Mouse (Mus musculus): ENCODE results near the gene Zfp62. TPM values are rescaled to one million over a fixed set of nuclear protein-coding genes. Genes with fewer than 3 reads are reported as not detected.
"Not testable (repeated sequence)": the region's sequence is repeated elsewhere in the genome, so short reads cannot be mapped to it uniquely, and the experiment has no call there.

Gene Zfp62
- polyA plus RNA-seq, 1 experiment from 2014 or later = 41.7 TPM

GRCm38 (mm10) chr11:49187701-49188100, 15.4 kb upstream of the Zfp62 start:
- peaks cover 18% of the 10 kb centered on the region for H3K27me3 ChIP-seq
- 0 out of 2 replicates have a peak overlapping the region, but pooled peaks have one; percentile 16 for H3K9ac ChIP-seq
- no peak overlapping the region for H3K4me3 ChIP-seq
- no peak for ATAC-seq (ENCODE audit: insufficient number of reproducible peaks, insufficient read depth, low FRiP score, low TSS enrichment, low read depth)
- H3K9me3 ChIP-seq = no peaks in the 10 kb centered on the region
- no peak overlapping the region for H3K27ac ChIP-seq
- H3K4me1 ChIP-seq = no peaks in the 10 kb centered on the region
- 80% methylated on average over 10 of the region's 10 CpGs for WGBS
- H3K36me3 ChIP-seq = no peaks in the 10 kb centered on the region
- no peak overlapping the region for H3K4me2 ChIP-seq

GRCm38 (mm10) chr11:49189737-49190136, 13.4 kb upstream of the Zfp62 start:
- Histone ChIP-seq H3K4me3 (no peak overlapping the region), H3K36me3 (no peaks in the 10 kb centered on the region), H3K4me1 (no peaks in the 10 kb centered on the region), H3K27ac (no peak overlapping the region), H3K27me3 (peaks cover 13% of the 10 kb centered on the region; the same call in 1 of the 2 replicates), H3K4me2 (no peak overlapping the region), H3K9me3 (no peaks in the 10 kb centered on the region), H3K9ac (no peak overlapping the region)
- ATAC-seq (ENCODE audit: insufficient number of reproducible peaks, insufficient read depth, low FRiP score, low TSS enrichment, low read depth) = no peak
- 5% methylated on average over 7 of the region's 7 CpGs for WGBS

- Histone ChIP-seq H3K27ac (no peak overlapping the region), H3K4me3 (no peak overlapping the region), H3K4me2 (no peak overlapping the region), H3K9me3 (no peaks in the 10 kb centered on the region), H3K9ac (no peak overlapping the region), H3K27me3 (peaks cover 12% of the 10 kb centered on the region; the same call in 1 of the 2 replicates), H3K4me1 (no peaks in the 10 kb centered on the region), H3K36me3 (no peaks in the 10 kb centered on the region)
- ATAC-seq (ENCODE audit: insufficient number of reproducible peaks, insufficient read depth, low FRiP score, low TSS enrichment, low read depth) = no peak
- 59% methylated on average over 2 of the region's 2 CpGs for WGBS
Measured at GRCm38 (mm10) chr11:49191083-49191482, 12.0 kb upstream of the Zfp62 start.

GRCm38 (mm10) chr11:49194771-49195170, 8.3 kb upstream of the Zfp62 start:
- not testable (repeated sequence) for ATAC-seq (ENCODE audit: insufficient number of reproducible peaks, insufficient read depth, low FRiP score, low TSS enrichment, low read depth); H3K4me1 ChIP-seq; H3K9ac ChIP-seq; H3K4me3 ChIP-seq; H3K9me3 ChIP-seq; H3K27ac ChIP-seq; H3K27me3 ChIP-seq; H3K4me2 ChIP-seq; H3K36me3 ChIP-seq
- 87% methylated on average over 9 of the region's 9 CpGs for WGBS

- no peak for ATAC-seq (ENCODE audit: insufficient number of reproducible peaks, insufficient read depth, low FRiP score, low TSS enrichment, low read depth)
- H3K36me3 ChIP-seq = no peaks in the 10 kb centered on the region
- H3K4me1 ChIP-seq = no peaks in the 10 kb centered on the region
- H3K9ac ChIP-seq = no peak overlapping the region
- no peak overlapping the region for H3K4me3 ChIP-seq
- H3K27ac ChIP-seq = no peak overlapping the region
- H3K27me3 ChIP-seq = no peaks in the 10 kb centered on the region
- no peak overlapping the region for H3K4me2 ChIP-seq
- WGBS = 95% methylated on average over 7 of the region's 7 CpGs
- H3K9me3 ChIP-seq = no peaks in the 10 kb centered on the region
Measured at GRCm38 (mm10) chr11:49195819-49196322, 7.2 kb upstream of the Zfp62 start.

GRCm38 (mm10) chr11:49200666-49201065, 2.4 kb upstream of the Zfp62 start:
- Histone ChIP-seq H3K27me3 (no peaks in the 10 kb centered on the region), H3K4me2 (no peak overlapping the region), H3K4me3 (no peak overlapping the region), H3K36me3 (no peaks in the 10 kb centered on the region), H3K9me3 (no peaks in the 10 kb centered on the region), H3K27ac (no peak overlapping the region), H3K4me1 (peaks cover 11% of the 10 kb centered on the region), H3K9ac (no peak overlapping the region)
- no peak for ATAC-seq (ENCODE audit: insufficient number of reproducible peaks, insufficient read depth, low FRiP score, low TSS enrichment, low read depth)

GRCm38 (mm10) chr11:49201142-49201541, 1.9 kb upstream of the Zfp62 start:
- no peak overlapping the region for H3K27ac ChIP-seq
- no peak for ATAC-seq (ENCODE audit: insufficient number of reproducible peaks, insufficient read depth, low FRiP score, low TSS enrichment, low read depth)
- no peaks in the 10 kb centered on the region for H3K27me3 ChIP-seq
- H3K4me2 ChIP-seq = no peak overlapping the region
- H3K4me3 ChIP-seq = no peak overlapping the region
- H3K9me3 ChIP-seq = no peaks in the 10 kb centered on the region
- no peaks in the 10 kb centered on the region for H3K36me3 ChIP-seq
- peaks cover 11% of the 10 kb centered on the region for H3K4me1 ChIP-seq
- no peak overlapping the region for H3K9ac ChIP-seq

- Histone ChIP-seq H3K4me1 (peaks cover 11% of the 10 kb centered on the region), H3K27ac (peak overlapping the region; percentile 99; the same call in 1 of the 2 replicates), H3K36me3 (peaks cover 8% of the 10 kb centered on the region), H3K4me2 (peak overlapping the region; percentile 83), H3K9ac (peak overlapping the region; percentile 99), H3K4me3 (peak overlapping the region; percentile 92), H3K9me3 (no peaks in the 10 kb centered on the region), H3K27me3 (no peaks in the 10 kb centered on the region)
- no peak for ATAC-seq (ENCODE audit: insufficient number of reproducible peaks, insufficient read depth, low FRiP score, low TSS enrichment, low read depth)
- WGBS = 49% methylated on average over 2 of the region's 2 CpGs
Measured at GRCm38 (mm10) chr11:49202071-49202470, 1.0 kb upstream of the Zfp62 start.

- no peaks in the 10 kb centered on the region for H3K27me3 ChIP-seq
- peak overlapping the region; percentile 99 for H3K9ac ChIP-seq
- peaks cover 11% of the 10 kb centered on the region for H3K4me1 ChIP-seq
- H3K4me2 ChIP-seq = peak overlapping the region; percentile 83
- peak overlapping the region; percentile 99 for H3K27ac ChIP-seq
- H3K4me3 ChIP-seq = peak overlapping the region; percentile 92
- 1% methylated on average over 10 of the region's 10 CpGs for whole genome bisulfite sequencing
- peaks cover 11% of the 10 kb centered on the region for H3K36me3 ChIP-seq
- no peak for ATAC-seq (ENCODE audit: insufficient number of reproducible peaks, insufficient read depth, low FRiP score, low TSS enrichment, low read depth)
- H3K9me3 ChIP-seq = no peaks in the 10 kb centered on the region
Measured at GRCm38 (mm10) chr11:49202523-49203061, 500 bp upstream of the Zfp62 start.

GRCm38 (mm10) chr11:49203771-49204497, 842 bp downstream of the Zfp62 start:
- peak overlapping the region; percentile 99 for H3K27ac ChIP-seq
- H3K9me3 ChIP-seq = no peaks in the 10 kb centered on the region
- H3K36me3 ChIP-seq = peaks cover 12% of the 10 kb centered on the region
- under 1% methylated on average over 24 of the region's 24 CpGs for WGBS
- peak overlapping the region; percentile 83 for H3K4me2 ChIP-seq
- H3K4me1 ChIP-seq = peaks cover 11% of the 10 kb centered on the region
- ATAC-seq (ENCODE audit: insufficient number of reproducible peaks, insufficient read depth, low FRiP score, low TSS enrichment, low read depth) = peak; percentile 57; the same call in 1 of the 2 replicates
- H3K4me3 ChIP-seq = peak overlapping the region; percentile 92
- H3K27me3 ChIP-seq = no peaks in the 10 kb centered on the region
- peak overlapping the region; percentile 99 for H3K9ac ChIP-seq

- Histone ChIP-seq H3K27me3 (no peaks in the 10 kb centered on the region), H3K27ac (no peak overlapping the region), H3K4me1 (peaks cover 11% of the 10 kb centered on the region), H3K4me3 (0 out of 2 replicates have a peak overlapping the region, but pooled peaks have one; percentile 9), H3K9me3 (no peaks in the 10 kb centered on the region), H3K36me3 (peaks cover 12% of the 10 kb centered on the region), H3K4me2 (peak overlapping the region; percentile 83), H3K9ac (no peak overlapping the region)
- no peak for ATAC-seq (ENCODE audit: insufficient number of reproducible peaks, insufficient read depth, low FRiP score, low TSS enrichment, low read depth)
- WGBS = 78% methylated on average over 6 of the region's 6 CpGs
Measured at GRCm38 (mm10) chr11:49205080-49205590, 2.0 kb downstream of the Zfp62 start.

- no peak overlapping the region for H3K9ac ChIP-seq
- H3K4me1 ChIP-seq = peaks cover 6% of the 10 kb centered on the region
- 100% methylated on average over 1 of the region's 1 CpGs for WGBS
- H3K27ac ChIP-seq = no peak overlapping the region
- peaks cover 12% of the 10 kb centered on the region for H3K36me3 ChIP-seq
- H3K27me3 ChIP-seq = no peaks in the 10 kb centered on the region
- ATAC-seq (ENCODE audit: insufficient number of reproducible peaks, insufficient read depth, low FRiP score, low TSS enrichment, low read depth) = no peak
- H3K4me2 ChIP-seq = no peak overlapping the region
- H3K9me3 ChIP-seq = no peaks in the 10 kb centered on the region
- H3K4me3 ChIP-seq = no peak overlapping the region
Measured at GRCm38 (mm10) chr11:49207495-49207894, 4.4 kb downstream of the Zfp62 start.

Measured in embryonic facial prominence, embryonic 13.5 days (tissue).